Mouse (Mus musculus): ENCODE data around the gene Creb3l1.

The Creb3l1 gene

GRCm38 (mm10) chr2:92029387-92030133 is 5.3 kb upstream of the Creb3l1 start:
- DNase-seq, result no peak

GRCm38 (mm10) chr2:92027811-92028590 is 3.7 kb upstream of the Creb3l1 start:
- no peak for DNase-seq

GRCm38 (mm10) chr2:92025966-92026365 is 1.7 kb upstream of the Creb3l1 start:
- DNase-seq, result no peak

DNA sequence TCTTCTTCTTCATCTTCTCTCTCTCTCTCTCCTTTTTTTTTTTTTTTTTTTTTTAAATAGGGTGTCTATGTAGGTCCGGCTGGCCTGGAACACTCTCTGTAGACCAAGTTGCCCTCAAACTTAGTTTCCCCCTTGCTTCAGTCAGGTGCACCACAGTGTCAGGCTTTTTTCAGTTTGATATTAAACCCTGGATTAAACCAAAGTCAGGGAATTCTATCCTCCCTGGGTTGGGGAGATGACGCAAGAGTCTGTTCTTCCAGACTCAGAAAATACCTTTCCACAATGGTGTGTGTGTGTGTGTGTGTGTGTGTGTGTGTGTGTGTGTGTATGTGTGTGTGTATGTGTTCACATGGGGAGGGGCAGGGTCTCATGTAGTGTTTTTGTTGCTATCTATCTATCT is 900 bp upstream of the Creb3l1 start:
- DNase-seq, result no peak

DNA sequence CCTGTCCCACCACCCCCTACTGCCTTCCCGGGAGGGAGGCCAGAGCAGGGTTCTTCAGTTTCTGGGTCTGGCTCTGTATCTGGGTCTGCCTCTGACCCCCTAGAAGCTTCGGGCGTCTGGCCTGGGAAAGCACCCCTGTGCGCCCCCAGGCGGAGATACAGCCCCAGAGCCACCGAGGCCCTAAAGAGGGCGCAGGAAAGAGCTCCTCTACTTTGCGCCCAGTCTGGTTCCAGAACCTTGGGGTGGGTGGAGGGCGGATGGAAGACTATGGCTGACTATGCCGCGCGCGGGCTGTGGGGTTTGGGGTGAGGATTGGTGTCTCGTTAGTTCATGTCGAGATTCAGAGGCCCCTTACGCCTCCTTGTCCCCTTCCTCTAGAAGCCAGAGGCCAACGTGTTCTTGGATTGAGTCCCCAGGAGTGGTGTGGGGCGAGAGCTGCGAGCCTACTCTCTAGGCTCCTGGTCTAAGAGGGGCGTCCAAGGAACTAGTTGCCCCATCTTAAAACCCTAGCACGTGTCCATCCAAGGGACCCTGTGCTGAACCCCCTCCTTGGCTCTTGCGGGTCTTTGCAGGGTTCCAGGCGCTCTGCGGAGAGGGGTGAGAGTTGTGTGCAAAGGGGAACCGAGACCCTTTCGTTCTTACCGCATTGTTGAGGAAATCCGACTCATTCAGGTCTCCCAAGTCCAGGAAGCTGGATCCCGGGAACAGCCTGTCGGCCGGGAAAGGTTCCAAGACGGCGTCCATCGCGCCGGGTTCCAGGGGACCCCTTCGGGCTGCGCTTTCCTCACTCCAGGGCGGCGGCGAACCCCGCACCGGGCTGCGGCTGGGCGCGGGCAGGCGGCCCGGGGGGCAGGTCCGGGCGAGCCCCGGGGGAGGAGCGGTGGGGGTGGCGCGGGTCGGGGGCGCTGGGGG is 684 bp downstream of the Creb3l1 start:
- DNase-seq, result peak; percentile 83

DNA sequence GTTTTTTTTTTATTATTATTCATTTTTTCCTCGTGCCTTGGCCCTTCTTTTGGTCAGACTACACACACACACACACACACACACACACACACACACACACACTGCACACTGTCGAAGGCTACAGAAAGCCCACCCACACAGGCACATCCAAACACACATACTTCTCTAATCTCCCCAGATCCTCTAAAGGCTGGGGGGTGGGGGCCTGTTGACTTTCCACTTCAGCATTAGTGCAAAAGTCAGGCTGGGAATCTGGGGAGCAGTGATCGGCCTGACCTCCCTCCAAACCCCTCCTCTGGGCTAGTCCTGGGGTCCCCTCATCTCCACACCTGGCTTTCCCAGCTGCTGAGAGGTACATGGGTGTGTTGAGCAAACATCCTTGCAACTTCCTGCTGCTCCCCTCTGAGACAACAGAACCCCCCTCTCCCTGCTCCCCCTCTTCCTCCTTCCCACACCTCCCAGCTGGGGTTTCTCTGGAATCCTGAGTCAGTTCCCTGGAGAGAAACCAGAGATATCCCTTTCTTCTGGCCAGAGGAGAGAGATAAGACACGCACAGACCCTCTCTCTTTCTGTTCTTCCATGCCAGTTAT is 3.5 kb downstream of the Creb3l1 start:
- peak; percentile 48 for DNase-seq

GRCm38 (mm10) chr2:92017440-92017839 is 6.9 kb downstream of the Creb3l1 start:
- no peak for DNase-seq

- DNase-seq, result peak; percentile 93
Measured at GRCm38 (mm10) chr2:92016981-92017380, 7.3 kb downstream of the Creb3l1 start.

- DNase-seq, result no peak
Measured at GRCm38 (mm10) chr2:92014891-92015290, 9.4 kb downstream of the Creb3l1 start.

DNA sequence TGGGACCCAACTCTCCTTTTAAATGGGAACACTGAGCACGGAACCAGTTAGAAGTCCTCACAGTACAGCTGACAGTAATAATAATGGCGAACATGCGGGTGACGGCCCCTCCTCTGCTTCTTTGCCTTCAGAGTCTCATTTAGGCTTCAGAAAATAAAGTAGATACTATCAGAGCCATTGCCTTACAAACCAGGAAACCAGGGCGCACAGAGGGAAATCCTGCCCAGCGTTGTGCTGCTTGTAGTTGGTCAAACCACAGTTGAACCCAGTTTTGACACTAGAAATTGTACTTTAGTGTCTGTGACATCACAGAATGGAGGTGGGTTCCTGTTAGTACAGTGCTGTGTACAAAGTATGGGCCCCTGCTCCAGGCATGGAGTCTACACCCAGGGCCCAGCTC is 10.1 kb downstream of the Creb3l1 start:
- DNase-seq, result no peak

DNA sequence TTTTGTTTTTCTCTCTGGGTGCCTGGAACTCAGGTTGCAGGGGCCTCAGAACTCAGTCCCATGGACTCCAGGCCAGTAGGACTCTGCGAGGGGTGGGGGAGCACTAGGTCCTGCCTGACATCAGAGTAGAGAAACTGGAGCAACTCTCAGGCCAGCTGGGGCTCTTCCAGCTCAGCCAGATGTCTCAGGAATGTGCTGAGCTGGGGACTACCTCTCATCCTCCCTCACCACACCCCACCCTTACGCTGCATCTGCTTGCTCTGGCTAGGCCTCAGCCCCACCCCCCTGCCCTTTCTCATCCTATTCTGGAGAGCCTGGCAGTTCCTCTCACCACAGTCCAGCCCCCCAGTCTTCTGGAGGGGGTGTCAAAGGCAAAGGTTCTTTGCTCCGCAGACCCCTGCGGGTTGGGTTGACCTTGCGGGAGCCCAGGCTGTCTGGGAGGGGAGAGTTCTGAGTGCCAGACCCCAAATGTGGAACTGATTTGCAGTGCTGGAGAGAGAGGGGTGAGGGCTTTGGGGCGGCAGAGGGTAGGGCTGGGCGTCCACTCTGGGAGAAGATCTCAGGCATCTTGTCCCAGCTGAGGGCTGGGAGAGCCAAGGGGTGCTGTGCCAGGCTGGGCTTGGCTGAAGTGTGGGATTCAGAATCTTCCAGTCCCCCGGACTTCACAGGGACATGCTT is 11.4 kb downstream of the Creb3l1 start:
- peak; percentile 86 for DNase-seq

- peak; percentile 33 for DNase-seq
Measured at GRCm38 (mm10) chr2:92011424-92012353, 12.6 kb downstream of the Creb3l1 start.

DNA sequence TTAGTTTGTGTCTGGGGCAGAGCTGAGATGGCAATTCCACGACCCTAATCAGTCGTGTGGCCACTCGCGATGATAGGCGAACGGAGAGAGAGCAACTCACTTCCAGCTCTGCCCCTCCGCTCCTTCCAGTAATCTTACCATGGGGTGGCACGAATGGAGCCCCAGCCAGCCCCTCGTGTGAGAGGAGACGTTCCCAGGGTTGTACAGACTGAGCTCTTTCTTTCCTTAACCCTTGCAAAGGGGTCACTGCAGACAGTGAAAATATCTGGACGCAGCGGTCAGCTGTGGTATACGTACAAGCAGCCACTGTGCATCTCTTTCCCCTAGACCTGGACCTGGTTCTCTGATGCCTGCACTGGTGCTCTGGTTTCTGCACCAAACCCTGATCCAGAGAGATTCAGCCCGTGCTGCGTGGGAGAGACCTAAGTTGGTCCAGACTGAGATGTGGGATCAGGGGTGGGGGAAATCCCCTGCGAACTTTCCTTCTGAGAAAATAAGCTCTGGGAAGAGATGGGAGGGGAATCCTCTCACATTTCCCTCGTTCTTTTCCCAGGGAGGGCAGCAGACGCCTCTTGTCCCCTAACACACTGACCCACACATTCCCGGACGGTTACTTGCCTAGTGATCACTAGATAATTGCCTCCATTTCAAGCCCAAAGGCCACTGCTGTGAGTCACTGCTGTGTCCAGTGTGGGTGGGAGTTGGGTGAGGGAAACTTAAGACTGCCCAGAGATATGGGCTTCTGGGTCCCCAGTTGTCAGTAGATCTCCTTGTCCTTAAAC is 15.5 kb downstream of the Creb3l1 start:
- DNase-seq, result peak; percentile 41

DNA sequence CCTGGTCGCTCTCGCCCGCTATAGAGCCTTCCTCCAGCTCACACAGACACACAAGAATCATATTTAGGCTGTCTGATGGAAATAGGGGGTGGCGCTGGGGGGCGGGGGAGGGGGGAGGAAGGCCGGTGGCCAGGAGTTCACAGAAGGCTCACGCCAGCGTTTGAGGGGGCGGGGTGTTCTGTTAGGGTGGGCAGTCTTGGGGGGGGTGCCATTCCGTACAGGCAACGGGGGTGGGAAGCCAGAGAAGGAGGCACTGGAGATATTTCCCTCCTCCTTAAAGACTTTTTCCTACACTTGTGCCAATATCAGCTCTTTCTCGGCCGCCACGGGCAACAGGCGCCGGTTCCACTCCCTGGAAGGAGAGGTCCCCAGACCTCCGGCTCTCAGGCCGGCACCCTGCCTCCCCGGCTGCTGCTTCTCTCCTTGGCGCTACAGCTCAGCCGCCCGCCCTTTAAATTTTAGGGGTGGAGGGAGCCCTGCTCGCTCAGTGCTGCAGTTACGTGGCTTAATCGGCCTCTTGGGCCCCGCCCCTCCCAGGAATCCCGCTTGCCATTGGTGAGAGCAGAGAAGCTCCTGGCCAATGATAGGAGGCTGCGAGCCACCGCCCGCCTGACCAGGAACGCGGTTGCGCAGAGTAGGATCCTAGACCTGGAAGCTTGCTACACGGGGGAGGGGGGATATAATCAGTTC is 16.2 kb downstream of the Creb3l1 start:
- DNase-seq, result peak; percentile 99

- DNase-seq, result peak; percentile 83
Measured at GRCm38 (mm10) chr2:92006983-92007921, 17.1 kb downstream of the Creb3l1 start.

GRCm38 (mm10) chr2:92006491-92006890 is 17.8 kb downstream of the Creb3l1 start:
- no peak for DNase-seq

DNA sequence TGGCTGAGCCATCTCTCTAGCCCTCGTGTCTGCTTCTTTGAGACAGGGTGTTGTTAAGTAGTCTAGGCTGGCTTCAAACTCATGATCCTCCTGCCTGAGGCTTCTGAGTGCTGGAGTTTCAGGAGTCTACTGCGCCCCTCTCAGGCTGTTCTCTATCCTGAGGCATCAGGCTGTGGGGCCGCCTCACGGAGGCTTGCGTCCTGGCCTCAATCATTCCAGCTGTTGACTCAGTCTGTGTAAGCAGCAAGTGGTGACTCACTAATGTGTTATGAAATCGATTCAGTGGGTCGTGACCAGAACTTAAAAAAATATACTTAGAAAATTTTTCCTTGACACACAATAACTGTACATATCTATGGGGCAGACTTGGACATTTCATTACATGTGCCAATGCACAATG is 19.7 kb downstream of the Creb3l1 start:
- peak; percentile 60 for DNase-seq

DNA sequence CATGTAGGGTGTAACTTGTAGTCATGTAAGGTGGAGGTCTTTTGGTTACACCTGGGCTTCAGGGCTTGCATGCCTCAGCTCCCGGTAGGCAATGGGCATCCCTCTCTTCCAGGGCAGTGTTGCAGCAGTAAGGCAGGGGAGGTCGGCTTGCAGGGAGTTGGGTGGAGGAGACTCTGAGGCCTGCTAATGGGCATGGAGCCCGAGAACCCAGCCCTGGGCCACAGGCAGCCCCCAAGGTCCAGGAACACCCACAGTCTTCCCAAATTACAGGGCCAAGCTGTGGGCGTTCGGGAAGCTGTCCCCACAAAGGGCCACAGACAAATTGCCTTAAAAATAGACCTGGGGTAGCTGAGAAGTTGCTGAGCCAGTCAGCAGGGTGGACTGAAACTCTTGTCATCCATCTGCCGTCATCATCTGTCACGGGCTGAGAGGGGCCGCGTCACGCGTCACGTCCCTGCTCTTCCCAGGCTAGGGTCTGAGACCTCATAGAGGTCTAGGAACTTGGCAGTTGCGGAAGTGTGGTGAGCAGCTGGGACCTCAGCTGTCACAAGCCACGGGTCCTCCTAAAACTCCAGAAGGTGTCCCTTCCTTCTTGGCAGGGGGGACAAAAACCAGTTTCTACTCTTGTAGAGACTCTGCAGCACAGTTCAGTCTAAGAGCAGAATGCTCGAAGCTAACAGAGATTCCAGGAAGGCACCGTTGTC is 26.2 kb downstream of the Creb3l1 start:
- DNase-seq, result no peak
